Mouse (Mus musculus) duodenum, adult 2 months (tissue): ENCODE data around the gene Imp4. TPM values are rescaled to one million over a fixed set of nuclear protein-coding genes. Genes with fewer than 3 reads are reported as not detected.

Source experiments
- polyA plus RNA-seq: library from polyadenylated mRNA; depleted of rRNA; stranded (reverse); fragments of >200 nt; gene quantifications from 2 replicates; pipeline ENCODE4 v1.2.3, GENCODE M21; 2012; ENCODE audit warnings: low replicate concordance; rRNA removed

Imp4 gene
- polyA plus RNA-seq = 31.4 and 35.7 TPM in 2 replicates

DNA sequence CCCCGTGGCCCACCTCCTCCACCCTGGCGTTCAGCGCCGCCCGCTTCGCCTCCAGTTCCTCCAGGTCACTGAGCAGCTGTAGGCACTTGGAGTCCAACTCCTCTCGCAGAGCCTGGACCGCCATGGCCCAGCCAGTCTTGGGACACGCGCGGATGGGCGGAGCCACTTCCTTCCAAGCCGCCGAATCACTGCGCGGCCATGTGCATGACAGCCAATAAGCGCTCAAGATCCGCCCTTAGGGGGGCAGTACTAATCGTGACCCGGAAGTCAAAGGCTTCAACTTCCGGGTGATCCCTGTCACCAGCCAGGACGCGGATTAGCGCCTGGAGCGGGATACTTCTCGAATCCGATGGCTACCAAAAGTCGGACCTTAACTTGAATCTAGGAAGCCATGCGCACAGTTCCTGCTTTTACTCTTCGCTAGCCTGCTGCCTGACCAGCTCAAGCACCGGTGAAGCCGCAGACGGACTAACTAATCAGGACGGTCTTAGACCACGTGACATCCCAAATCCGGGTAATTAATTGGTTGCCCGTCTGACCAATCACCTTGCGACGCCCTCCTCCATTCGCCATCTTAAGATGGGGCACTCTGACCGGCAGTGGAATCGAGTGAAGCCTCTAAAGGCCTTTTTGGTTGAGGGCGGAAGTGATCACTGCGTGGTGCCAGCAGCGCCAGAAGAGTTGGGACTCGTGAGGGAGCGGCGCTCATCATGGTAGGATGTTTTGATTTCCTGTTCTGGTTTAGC, at the start of gene Imp4, which contains the start of gene Ccdc115:
Gene Imp4, plus strand, starts transcription at position 637 of the 746 bp plus-strand sequence.
Gene Ccdc115, minus strand, starts transcription at position 458 of the 746 bp plus-strand sequence.

GRCm38 (mm10) chr1:34459284-34460060, 19.8 kb downstream of the Imp4 start, which contains the start of gene Ptpn18:
Gene Ptpn18 (plus strand): TSS chr1:34459762.

Other genes with a start within 250 kb of the Imp4 start
- gene Ccdc115, start 179 bp upstream of the Imp4 start, polyA plus RNA-seq = 8.9 and 10.3 TPM in 2 replicates
- gene Ptpn18, start 19.9 kb downstream of the Imp4 start, polyA plus RNA-seq = 280 and 349 TPM in 2 replicates
- gene Prss39, start 58.6 kb downstream of the Imp4 start, polyA plus RNA-seq = not detected in 2 replicates
- not detected in 2 replicates for gene Cfc1, start 95.8 kb downstream of the Imp4 start, polyA plus RNA-seq
- not detected in 2 replicates for gene Prss40, start 121.1 kb downstream of the Imp4 start, polyA plus RNA-seq
- gene Amer3, start 139.8 kb downstream of the Imp4 start, polyA plus RNA-seq = 0.02 and 0.04 TPM in 2 replicates